Mouse (Mus musculus): Measurements from ENCODE around the gene Ceacam18.
"Not testable (repeated sequence)": the region's sequence is repeated elsewhere in the genome, so short reads cannot be mapped to it uniquely, and the experiment has no call there.

Ceacam18 gene

GRCm38 (mm10) chr7:43634500-43634899, at the start of gene Ceacam18:
TSS of gene Ceacam18 (plus strand) at chr7:43634707.
- DNase-seq (ENCODE audit: low spot score in 2 of 2), result no peak

- DNase-seq (ENCODE audit: low spot score in 2 of 2), result no peak
Measured at GRCm38 (mm10) chr7:43584790-43585189, 49.7 kb upstream of the Ceacam18 start.

DNA sequence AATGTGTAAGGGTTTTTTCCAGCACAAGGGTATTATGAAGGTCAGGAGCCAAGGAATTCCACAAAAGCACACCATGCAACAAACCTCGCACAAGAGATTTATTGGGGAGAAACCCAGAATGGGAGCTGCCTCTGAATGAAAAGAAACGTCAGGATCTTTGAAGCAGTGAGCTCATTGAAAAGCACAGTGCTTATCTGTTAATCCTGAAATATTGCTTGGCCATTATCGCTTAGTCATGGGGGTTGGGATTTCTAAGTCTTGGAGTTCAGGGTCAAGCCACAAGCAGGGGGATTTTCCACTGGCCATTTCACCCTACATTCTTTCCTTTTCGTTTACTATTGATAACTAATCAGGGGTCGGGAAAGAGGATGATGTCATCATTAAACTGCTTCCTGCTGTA, 32.6 kb upstream of the Ceacam18 start:
- no peak for DNase-seq (ENCODE audit: low spot score in 2 of 2)

GRCm38 (mm10) chr7:43606896-43607742, 27.4 kb upstream of the Ceacam18 start, which contains the start of gene Zfp819:
TSS of gene Zfp819 (plus strand) at chr7:43607169.
- DNase-seq (ENCODE audit: low spot score in 2 of 2), result no peak

DNA sequence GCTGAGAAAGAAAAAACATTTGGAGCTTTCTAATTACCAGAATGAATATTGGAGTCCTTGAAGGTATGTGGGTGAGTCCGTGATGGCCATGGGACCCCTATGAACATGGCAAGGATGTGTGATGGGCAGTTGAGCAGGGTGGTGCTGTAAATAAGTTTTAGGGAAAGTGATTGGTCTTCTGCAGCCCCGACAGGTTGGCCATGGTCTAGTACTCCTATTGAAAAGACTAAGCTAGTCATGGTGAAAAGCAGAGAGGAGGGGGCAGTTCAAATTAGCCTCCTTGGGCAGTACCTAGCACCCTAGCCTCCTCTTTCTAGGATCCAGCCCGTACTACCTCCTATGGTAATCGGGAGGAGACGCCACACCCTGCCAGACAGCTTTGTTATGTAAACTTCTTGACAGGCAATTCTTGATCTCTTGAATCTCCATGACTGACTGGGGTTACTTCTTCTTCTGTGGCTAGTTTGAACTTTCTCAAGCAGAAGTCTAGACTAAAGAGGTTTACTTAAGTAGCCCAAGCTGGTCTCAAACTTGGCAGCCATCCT, 26.7 kb upstream of the Ceacam18 start:
- DNase-seq (ENCODE audit: low spot score in 2 of 2), result no peak

DNA sequence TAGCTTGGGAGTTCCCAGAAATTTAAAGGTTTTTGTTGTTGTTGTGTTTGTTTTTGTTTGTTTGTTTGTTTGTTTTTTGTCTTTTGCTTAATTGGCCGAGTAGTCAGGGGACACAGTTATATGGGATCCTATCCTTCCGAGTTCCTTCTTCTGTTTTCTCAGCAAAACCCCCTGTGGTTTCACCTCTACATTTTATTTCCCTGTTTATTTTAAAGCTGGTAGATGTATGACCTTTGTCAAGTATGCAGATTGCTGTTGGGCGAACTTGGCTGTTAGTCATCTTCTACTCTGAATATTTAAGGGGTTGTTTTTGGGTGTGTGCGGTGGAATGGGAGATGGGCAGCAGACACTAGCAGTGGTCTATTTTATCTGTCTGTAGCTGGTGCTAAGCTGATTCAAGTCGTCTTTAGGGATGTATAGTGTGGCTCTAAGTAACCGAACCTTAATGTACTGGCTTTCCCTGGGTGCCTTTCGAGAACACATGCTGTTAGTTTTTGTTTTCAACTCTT, 26.1 kb upstream of the Ceacam18 start:
- no peak for DNase-seq (ENCODE audit: low spot score in 2 of 2)

DNA sequence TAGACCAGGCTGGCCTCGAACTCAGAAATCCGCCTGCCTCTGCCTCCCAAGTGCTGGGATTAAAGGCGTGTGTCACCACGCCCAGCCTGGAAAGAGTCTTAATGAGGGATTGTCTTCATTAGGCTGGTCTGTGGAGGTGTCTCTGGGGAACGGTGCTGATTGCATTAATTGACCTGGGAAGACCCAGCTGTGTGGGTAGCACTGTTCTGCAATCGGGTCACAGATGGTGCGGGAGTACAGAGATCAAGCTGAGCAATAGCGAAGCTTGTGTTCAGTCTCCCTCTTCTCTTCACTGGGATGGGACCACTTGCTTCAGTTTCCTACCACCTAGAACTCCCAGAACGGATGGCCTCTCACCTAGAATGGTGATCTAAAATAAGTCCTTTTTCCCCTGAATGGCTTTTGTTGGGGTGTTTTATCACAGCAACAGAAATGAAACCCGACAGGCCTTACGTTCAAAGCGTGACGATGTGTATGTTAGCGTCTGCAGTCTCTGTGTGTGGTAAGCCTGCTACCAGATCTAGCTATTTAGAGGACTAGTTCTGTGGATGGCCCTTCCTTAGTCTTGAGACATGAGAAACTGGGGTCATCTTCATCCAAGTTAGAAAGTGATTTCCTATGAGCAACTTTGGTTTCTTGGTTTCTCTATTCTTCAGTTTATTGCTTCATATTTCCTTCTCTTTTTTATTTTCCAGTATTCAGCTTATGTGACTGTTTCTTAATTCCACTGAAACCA, 20.5 kb upstream of the Ceacam18 start:
- DNase-seq (ENCODE audit: low spot score in 2 of 2), result no peak

DNA sequence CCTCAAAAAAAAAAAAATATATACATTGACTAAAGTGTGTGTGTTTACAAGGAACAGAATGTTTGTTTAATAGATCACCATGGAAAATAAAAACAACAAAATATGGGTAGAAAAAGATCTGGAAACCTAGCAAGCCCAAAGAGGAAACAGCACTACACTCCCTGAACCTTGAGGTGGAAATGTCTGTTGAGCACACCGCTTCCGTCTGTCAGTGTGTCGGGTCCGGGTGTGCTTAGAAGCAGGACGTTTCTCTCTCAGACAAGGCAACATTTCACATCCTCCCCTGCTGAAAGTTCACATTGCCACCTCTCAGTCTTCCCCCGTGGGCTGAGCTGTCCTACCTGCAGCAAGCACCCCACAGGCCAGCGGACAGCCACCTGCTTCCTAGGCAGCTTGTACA, 11.6 kb upstream of the Ceacam18 start:
- no peak for DNase-seq (ENCODE audit: low spot score in 2 of 2)

- no peak for DNase-seq (ENCODE audit: low spot score in 2 of 2)
Measured at GRCm38 (mm10) chr7:43623819-43624218, 10.7 kb upstream of the Ceacam18 start.

DNA sequence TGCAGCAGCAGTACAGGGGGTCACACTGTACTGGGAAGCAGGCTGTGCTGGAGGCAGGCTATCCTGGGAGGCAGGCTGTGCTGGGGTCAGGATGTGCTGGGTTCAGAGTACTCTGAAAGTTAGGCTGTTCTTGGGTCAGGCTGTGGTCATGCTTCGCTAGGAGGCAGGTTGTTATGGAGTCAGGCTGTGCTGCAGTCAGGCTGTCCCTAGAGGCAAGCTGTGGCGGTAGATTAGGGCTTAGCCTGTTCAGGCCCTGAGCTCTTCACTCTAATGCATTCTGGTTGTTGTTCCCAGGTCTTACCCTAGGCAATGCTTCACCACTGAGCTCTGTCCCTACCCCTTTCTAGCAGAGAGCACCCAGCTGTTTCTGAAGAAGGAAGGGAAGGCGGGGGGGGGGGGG, 9.4 kb upstream of the Ceacam18 start:
- no peak for DNase-seq (ENCODE audit: low spot score in 2 of 2)

- no peak for DNase-seq (ENCODE audit: low spot score in 2 of 2)
Measured at GRCm38 (mm10) chr7:43625794-43626422, 8.6 kb upstream of the Ceacam18 start.

DNA sequence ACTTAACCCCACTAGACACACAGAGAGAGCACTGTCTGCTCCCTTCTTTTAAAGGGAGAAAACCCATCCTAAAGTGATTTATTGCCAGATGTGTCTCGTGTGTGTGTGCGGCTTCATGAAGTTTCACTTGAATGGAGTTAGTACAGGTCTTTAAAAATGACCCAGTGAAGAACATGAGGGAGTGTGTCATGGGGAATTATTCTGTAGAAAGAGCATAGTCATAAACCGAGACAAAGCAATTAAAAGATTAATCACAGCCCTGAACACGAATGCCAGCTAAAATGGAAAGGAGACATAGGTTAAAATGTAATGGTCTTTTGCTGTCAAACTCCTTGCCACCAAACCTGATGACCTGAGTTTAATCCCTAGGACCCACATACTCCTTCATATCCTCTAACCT, 567 bp upstream of the Ceacam18 start:
- no peak for DNase-seq (ENCODE audit: low spot score in 2 of 2)

GRCm38 (mm10) chr7:43636194-43636593, 1.7 kb downstream of the Ceacam18 start:
- no peak for DNase-seq (ENCODE audit: low spot score in 2 of 2)

GRCm38 (mm10) chr7:43637118-43637517, 2.6 kb downstream of the Ceacam18 start:
- no peak for DNase-seq (ENCODE audit: low spot score in 2 of 2)

DNA sequence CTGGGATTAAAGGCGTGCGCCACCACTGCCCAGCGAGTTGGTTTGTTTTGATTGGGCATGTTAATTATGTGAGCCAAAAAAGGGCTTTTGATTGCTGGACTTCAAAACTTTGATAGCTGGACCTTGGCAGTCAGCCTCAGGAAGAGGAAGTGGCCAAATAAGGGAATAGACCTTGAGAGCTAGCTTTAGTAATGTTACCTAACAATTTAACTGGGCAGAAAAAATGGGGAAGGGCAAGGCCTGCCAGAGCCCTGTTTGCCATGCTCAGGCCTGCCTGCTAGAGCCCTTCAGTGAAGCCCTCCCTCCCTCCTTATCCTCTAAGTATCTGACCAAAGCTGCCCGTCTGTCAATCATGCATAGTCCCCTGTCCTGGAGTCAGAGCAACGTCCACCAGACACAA, 8.1 kb downstream of the Ceacam18 start:
- DNase-seq (ENCODE audit: low spot score in 2 of 2), result no peak

DNA sequence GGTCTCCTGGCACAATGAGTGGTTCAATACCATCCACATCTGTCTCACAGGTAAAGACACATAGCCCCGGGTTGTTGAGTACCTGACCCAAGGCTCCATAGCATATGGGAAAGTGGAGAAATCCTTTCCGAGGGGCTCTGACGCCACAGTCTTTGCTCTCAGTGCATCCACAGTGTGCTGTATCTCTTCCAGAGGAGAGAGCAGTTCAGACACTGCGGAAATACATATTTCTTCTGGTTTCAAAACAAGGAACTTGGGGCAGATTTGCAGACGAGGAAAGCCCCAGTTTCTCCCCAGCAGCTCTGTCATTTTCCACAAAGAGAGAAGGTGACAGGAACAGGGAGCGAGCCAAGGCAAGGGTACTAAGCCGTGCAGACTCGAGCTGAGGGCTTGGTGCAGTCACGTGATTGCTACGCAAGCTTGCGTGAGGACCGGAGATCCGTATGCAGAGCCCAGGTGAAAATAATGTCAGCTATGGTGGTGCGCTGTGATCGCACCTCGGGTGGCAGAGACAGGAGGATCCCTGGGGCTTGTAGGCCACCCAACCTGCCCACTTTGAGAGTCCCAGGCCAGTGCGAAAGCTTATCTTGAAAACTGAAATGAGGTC, 8.6 kb downstream of the Ceacam18 start:
- DNase-seq (ENCODE audit: low spot score in 2 of 2), result no peak

DNA sequence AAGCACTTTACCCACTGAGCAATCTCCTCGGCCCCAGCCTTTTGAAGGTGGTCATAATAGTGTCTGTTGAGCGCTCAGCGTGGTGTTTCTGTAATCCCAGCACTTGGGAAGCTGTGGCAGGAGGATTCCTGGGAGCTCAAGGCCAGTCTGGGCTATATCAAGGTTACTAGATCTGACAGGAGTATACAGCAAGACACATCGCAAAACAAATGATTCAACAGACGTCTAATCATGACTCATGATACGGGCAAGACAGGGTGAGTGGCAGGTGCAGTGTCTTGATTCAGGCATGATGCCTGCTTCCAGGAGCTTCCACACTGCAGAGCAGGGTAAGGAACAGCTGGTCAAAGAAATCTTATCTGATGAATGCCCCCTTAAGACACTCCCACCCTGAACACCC, 18.2 kb downstream of the Ceacam18 start:
- no peak for DNase-seq (ENCODE audit: low spot score in 2 of 2)

DNA sequence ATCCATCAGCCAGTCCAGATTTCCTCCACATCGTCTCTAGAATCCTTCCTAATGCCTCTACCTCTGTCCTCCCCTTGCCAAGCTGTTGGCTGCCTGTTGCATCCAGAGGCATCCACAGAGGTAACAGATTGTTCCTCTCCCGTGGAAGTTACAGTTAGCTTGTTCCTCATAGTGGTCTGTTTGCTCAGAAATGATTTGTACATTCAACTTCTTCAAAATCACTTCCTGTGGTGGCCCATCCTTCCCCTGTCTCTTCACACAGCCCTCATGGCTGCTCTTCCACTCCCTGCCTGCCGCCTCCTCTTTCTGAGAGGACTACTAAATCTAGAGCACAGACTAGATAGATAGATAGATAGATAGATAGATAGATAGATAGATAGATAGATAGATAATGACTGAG, 20.0 kb downstream of the Ceacam18 start:
- no peak for DNase-seq (ENCODE audit: low spot score in 2 of 2)

DNA sequence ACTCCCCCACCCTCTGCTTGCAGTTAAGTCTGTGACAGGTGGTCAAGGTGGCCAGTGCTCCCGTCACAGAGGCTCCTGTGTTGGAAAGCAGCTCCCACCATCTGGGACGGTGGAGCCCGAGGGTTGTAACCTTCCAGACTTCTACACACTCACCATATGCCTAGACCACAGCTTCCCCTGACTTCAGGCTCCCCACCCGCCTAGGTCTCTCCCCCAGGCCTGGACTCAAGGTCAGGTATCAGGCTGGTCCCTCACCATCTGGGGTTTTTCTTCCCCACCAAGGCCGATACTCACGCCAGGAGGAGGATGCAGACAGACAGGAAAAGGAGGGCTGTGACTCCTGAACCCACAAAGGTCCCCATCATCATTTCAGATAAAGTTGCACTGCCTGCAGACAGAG, 21.7 kb downstream of the Ceacam18 start:
- no peak for DNase-seq (ENCODE audit: low spot score in 2 of 2)

DNA sequence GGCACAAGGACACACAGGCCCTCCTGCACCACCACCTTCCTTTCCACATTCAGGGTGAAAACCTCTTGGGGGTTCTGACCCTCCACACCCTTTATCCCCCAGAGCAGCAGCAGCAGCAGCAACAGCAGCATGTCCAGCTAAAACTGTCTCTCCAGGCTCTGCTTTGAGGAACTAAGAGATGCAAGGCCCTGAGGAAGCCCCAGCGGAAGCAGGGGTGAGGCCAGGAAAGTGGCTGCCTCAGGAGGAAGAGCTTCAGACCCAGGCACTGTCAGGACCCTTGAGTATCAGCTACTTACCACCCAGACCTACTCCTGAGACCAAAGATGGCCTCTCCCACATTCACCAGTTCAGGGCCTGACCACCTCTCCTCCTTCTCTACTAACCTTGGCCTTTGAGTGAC, 25.5 kb downstream of the Ceacam18 start, which contains the start of gene Siglece:
Gene Siglece (minus strand): TSS at position 160 of the 400 bp plus-strand sequence.
- DNase-seq (ENCODE audit: low spot score in 2 of 2), result no peak

- no peak for DNase-seq (ENCODE audit: low spot score in 2 of 2)
Measured at GRCm38 (mm10) chr7:43662804-43663203, 28.3 kb downstream of the Ceacam18 start.

DNA sequence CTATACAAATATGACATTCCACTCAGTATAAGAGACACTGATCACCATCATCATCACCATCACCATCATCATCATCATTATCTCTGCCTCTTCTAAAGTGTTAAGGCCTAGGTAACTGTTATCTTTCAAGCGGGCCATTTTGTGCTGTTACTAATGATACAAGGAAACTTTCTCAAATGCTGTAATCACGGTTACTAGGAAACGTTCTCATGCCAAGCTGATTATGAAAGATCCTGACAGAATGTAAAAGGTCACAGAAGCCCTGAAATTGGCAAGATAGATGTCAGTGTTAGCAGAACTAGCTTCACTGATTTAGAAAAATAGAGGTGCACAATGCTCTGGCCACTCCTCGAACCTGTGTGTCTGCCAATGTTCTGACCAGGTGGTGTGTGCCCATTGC, 32.7 kb downstream of the Ceacam18 start:
- not testable (repeated sequence) for DNase-seq (ENCODE audit: low spot score in 2 of 2)

Measured in spleen, postnatal 14 days (tissue).